Mouse (Mus musculus): Measurements from ENCODE around the gene Mphosph6.
A peak's percentile ranks its signal among the peaks of the same experiment; 100 is the strongest.

Mphosph6 gene

GRCm38 (mm10) chr8:117801443-117802298, at the start of gene Mphosph6:
TSS of gene Mphosph6 (minus strand) at chr8:117801943.
- peak; percentile 94 to 98 for DNase-seq

GRCm38 (mm10) chr8:117850420-117850819, 48.7 kb upstream of the Mphosph6 start:
- DNase-seq = no peak

DNA sequence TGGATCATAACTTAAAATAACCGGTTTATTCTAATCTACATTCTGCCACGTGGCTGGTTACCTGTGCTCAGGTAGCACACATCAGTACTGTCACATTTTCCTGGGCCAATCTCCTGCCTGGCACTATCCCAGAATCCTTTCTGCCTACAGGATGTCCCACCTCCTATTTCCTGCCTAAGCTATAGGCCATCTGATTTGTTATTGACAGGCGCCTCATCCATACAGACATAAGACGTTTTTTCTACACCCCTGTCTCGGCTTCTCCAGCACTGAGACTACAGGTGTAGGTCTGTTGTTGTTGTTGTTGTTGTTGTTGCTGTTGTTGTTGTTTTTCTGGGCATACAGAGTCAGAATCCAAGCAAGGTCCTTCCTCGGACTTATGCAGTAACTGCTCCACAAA, 46.1 kb upstream of the Mphosph6 start:
- no peak for DNase-seq

GRCm38 (mm10) chr8:117843694-117844093, 42.0 kb upstream of the Mphosph6 start:
- no peak for DNase-seq

DNA sequence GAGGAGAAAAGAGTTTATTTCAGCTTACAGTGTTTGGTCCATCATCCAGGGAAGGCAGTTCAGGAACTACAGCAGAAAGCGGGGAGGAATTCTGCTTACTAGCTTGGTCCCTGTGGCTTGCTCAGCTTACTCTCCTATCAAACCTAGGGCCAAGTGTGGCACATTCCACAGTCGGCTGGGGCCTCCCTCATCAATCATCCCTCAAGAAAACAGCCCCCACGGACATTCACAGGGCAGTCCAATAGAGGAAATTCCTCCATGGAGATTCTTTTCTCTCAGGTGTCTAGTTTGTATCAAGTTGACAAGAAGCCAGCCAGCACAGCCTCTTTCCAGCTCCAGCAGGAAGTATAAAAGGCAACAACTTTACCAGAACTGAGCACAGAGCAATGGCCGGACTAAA, 11.8 kb upstream of the Mphosph6 start:
- no peak for DNase-seq

- no peak for DNase-seq
Observed at GRCm38 (mm10) chr8:117810676-117811075, 8.9 kb upstream of the Mphosph6 start.

- DNase-seq = no peak
Observed at GRCm38 (mm10) chr8:117805419-117805818, 3.7 kb upstream of the Mphosph6 start.

DNA sequence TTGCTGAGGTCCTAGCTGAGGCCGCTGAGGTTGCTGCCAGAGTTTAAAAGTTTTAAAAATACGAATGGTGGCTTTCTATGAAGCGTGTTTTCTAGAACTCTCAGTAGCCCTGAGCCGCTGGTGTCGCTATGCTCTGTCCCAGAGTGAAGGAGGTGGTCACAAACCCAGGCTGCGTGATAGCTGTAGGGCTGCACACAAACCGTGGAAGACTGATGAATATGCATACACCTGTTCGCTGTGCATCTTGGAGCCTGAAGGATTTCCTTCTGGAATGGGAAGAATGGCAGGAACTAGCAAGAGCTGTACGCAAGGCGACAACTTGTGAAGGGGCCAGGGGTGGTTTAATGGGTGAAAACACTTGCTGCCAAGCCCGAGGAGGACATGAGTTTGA, 551 bp upstream of the Mphosph6 start:
- no peak for DNase-seq

- no peak for DNase-seq
Observed at GRCm38 (mm10) chr8:117798066-117798465, 3.7 kb downstream of the Mphosph6 start.

- no peak for DNase-seq
Observed at GRCm38 (mm10) chr8:117796464-117796863, 5.3 kb downstream of the Mphosph6 start.

DNA sequence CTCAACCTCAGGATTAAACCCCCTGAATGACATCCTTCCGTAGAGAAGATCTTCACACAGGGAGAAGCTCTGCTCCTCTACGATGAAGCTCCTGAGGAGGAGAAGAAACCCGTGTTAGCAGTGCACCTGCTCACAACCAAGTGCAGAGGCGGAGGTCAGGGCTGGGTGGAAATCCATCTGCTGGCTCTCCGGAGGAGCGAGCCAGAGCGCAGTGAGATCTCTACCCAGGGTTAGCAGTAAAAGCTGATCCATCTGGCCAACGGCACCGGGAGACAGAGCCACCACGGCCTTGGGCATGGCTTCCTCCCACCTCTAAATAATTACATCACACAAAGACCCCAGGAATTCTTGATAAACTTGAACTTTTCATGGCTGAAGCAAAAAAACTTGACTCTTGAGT, 7.2 kb downstream of the Mphosph6 start:
- peak; percentile 62 to 69 for DNase-seq

DNA sequence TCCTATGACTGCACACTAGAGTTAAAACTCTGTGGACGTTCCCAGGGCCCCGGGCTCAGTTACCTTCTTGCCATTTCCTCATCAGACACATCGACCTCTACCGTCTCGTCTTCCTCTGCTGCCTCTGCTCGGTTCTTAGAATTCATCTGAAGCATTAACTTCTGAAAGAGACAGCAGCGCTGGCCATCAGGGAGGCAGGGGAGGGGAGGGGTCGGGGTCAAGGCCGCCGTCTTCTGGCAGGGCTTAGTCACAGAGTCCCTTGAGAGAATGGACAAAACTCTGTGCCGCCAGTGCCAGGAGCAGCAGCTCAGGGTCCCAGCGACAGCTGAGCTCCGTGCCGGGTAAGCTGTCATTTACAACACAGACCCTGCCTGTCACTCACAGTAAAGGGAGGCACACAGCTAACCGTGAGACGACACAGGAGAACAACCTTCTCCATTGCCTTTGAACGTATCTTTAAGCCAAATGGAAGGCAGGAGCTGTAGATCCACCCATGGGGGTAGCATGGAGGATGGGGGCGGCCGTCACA, 9.1 kb downstream of the Mphosph6 start:
- DNase-seq = no peak

DNA sequence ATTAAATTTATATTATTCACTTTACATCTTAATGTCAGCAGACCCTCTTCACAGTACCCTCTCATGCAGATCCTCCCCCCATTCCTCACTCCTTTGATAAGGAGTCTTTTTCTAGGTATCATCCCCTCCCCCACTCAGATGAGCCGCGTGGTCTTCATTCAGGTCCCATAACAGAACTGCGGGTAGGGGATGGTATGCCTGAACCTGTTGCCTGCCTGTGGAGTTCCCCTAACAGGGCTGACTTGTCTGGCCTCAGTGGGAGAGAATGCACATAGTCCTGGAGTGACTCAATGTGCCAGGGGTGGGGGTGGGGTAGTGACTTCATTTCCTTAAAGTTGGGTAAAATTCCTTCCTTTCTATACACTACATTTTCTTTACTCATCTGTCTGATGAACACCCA, 15.3 kb downstream of the Mphosph6 start:
- DNase-seq = no peak

GRCm38 (mm10) chr8:117783021-117783420, 18.7 kb downstream of the Mphosph6 start:
- DNase-seq = no peak

GRCm38 (mm10) chr8:117781375-117782129, 20.2 kb downstream of the Mphosph6 start:
- no peak for DNase-seq

- DNase-seq = no peak
Observed at GRCm38 (mm10) chr8:117779344-117779743, 22.4 kb downstream of the Mphosph6 start.

- no peak for DNase-seq
Observed at GRCm38 (mm10) chr8:117778531-117779322, 23.0 kb downstream of the Mphosph6 start.

- no peak for DNase-seq
Observed at GRCm38 (mm10) chr8:117776075-117776474, 25.7 kb downstream of the Mphosph6 start.

DNA sequence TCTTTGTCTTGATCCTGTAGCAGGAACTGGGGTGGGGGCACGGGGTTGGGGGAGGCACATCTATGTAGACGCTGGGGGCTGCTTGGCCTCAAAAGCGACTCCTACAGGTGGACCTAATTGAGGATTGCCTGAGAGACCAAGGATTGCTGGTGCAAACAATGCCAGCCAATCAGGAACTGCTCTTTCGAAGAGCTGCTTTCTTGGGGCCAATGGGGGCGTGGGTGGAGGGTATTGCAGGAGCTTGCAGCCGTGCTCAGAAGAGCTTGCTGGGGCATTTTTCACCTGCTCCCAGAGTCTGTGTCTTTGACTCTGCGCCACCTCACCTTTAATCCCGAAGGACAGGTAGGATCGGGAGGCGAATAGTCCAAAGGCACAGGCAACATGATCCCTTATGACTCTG, 26.1 kb downstream of the Mphosph6 start:
- DNase-seq = no peak

- DNase-seq = no peak
Observed at GRCm38 (mm10) chr8:117772597-117772996, 29.1 kb downstream of the Mphosph6 start.

- peak in 1 of 2 experiments; percentile 41 for DNase-seq
Observed at GRCm38 (mm10) chr8:117772126-117772525, 29.6 kb downstream of the Mphosph6 start.

- DNase-seq = no peak
Observed at GRCm38 (mm10) chr8:117771115-117771836, 30.5 kb downstream of the Mphosph6 start.

All from cerebellum, postnatal 25 days (tissue).